Mouse (Mus musculus) limb, embryonic 10.5 days (tissue): ENCODE results near the gene Fgfr2. TPM values are rescaled to one million over a fixed set of nuclear protein-coding genes. Genes with fewer than 3 reads are reported as not detected.
"Not testable (repeated sequence)": the region's sequence is repeated elsewhere in the genome, so short reads cannot be mapped to it uniquely, and the experiment has no call there.

Source experiments
- DNase-seq: peaks from one replicate; pipeline ENCODE4 v3.0.0-alpha.2; 2017; ENCODE audit warnings: low spot score
- H3K27ac ChIP-seq: fragments of 300-500 bp; sonication (generic); 2 replicates; pipeline ENCODE4 v1.5.1; 2016; ENCODE audit warnings: mild to moderate bottlenecking
- H3K27me3 ChIP-seq: fragments of 300-500 bp; sonication (generic); 2 replicates; pipeline ENCODE4 v1.6.1; 2016; ENCODE audit warnings: low read depth, mild to moderate bottlenecking; ENCODE audit not compliant: poor library complexity, severe bottlenecking
- H3K36me3 ChIP-seq: fragments of 300-500 bp; sonication (generic); 2 replicates; pipeline ENCODE4 v1.6.1; 2016; ENCODE audit warnings: mild to moderate bottlenecking, moderate library complexity
- H3K4me1 ChIP-seq: fragments of 300-500 bp; sonication (generic); 2 replicates; pipeline ENCODE4 v1.6.1; 2016
- H3K4me3 ChIP-seq: fragments of 300-500 bp; sonication (generic); 2 replicates; pipeline ENCODE4 v1.5.1; 2016; ENCODE audit warnings: mild to moderate bottlenecking, moderate library complexity
- H3K9me3 ChIP-seq: fragments of 300-500 bp; sonication (generic); replicated peaks from 2 replicates; pipeline ENCODE4 v1.6.1; 2016; ENCODE audit warnings: mild to moderate bottlenecking
- WGBS: fragments of 180-500 bp; shearing (Covaris S2); methylation state at CpG from one replicate; pipeline ENCODE4 v1.1.7; 2016; 5-methylcytosine and 5-hydroxymethylcytosine counted together
- polyA plus RNA-seq: library from polyadenylated mRNA; unstranded; fragments of >200 nt; fragmentation: Nextera tagmentation; extraction: Ambion mirVana; gene quantifications from 2 replicates; pipeline ENCODE4 v1.2.1, GENCODE M21; 2016

The Fgfr2 gene
- polyA plus RNA-seq, 1 experiment from 2014 or later = 64.4 TPM

GRCm38 (mm10) chr7:131082403-131082802, 2040.7 kb downstream of the Fgfr2 start:
- H3K4me1 ChIP-seq, DNase-seq, H3K27me3 ChIP-seq, H3K36me3 ChIP-seq, H3K9me3 ChIP-seq, H3K27ac ChIP-seq, H3K4me3 ChIP-seq: not testable (repeated sequence)
- WGBS = 87% methylated on average over 9 of the region's 9 CpGs

- Histone ChIP-seq H3K9me3 (no peaks in the 10 kb centered on the region), H3K4me3 (no peak overlapping the region), H3K27me3 (no peaks in the 10 kb centered on the region), H3K36me3 (no peaks in the 10 kb centered on the region), H3K27ac (no peak overlapping the region), H3K4me1 (no peaks in the 10 kb centered on the region)
- 0% methylated on average over 1 of the region's 1 CpGs for WGBS
- no peak for DNase-seq
These were observed 2047.2 kb downstream of the Fgfr2 start for GRCm38 (mm10) chr7:131075956-131076355.

- not testable (repeated sequence) for H3K9me3 ChIP-seq, H3K4me3 ChIP-seq, H3K4me1 ChIP-seq, H3K27me3 ChIP-seq, H3K36me3 ChIP-seq, DNase-seq, H3K27ac ChIP-seq
- 82% methylated on average over 6 of the region's 6 CpGs for WGBS
These were observed 2049.1 kb downstream of the Fgfr2 start for GRCm38 (mm10) chr7:131074098-131074497.

GRCm38 (mm10) chr7:131073476-131073875, 2049.7 kb downstream of the Fgfr2 start:
- H3K27me3 ChIP-seq, DNase-seq, H3K27ac ChIP-seq, H3K4me3 ChIP-seq, H3K36me3 ChIP-seq, H3K4me1 ChIP-seq, H3K9me3 ChIP-seq: not testable (repeated sequence)
- 92% methylated on average over 3 of the region's 3 CpGs for WGBS

- not testable (repeated sequence) for DNase-seq
- WGBS = 6% methylated on average over 1 of the region's 1 CpGs
These were observed 2055.0 kb downstream of the Fgfr2 start for GRCm38 (mm10) chr7:131068191-131068590.

GRCm38 (mm10) chr7:131062541-131062940, 2060.6 kb downstream of the Fgfr2 start:
- Histone ChIP-seq H3K9me3 (no peaks in the 10 kb centered on the region), H3K27me3 (no peaks in the 10 kb centered on the region), H3K36me3 (no peaks in the 10 kb centered on the region), H3K27ac (no peak overlapping the region), H3K4me3 (no peak overlapping the region), H3K4me1 (no peaks in the 10 kb centered on the region)
- DNase-seq = no peak
- WGBS = 85% methylated on average over 2 of the region's 2 CpGs

More at GRCm38 (mm10) chr7:131068191-131068590, 2055.0 kb downstream of the Fgfr2 start:
- not testable (repeated sequence) for H3K27me3 ChIP-seq, H3K27ac ChIP-seq, H3K36me3 ChIP-seq, H3K4me3 ChIP-seq, H3K4me1 ChIP-seq, H3K9me3 ChIP-seq

- not testable (repeated sequence) for H3K27ac ChIP-seq, DNase-seq, H3K27me3 ChIP-seq, H3K36me3 ChIP-seq, H3K4me3 ChIP-seq, H3K9me3 ChIP-seq, H3K4me1 ChIP-seq
- 74% methylated on average over 2 of the region's 2 CpGs for WGBS
These were observed 2063.3 kb downstream of the Fgfr2 start for GRCm38 (mm10) chr7:131059808-131060207.

GRCm38 (mm10) chr7:131057918-131058317, 2065.2 kb downstream of the Fgfr2 start:
- not testable (repeated sequence) for H3K36me3 ChIP-seq, H3K27ac ChIP-seq, H3K9me3 ChIP-seq, H3K27me3 ChIP-seq, H3K4me1 ChIP-seq, DNase-seq, H3K4me3 ChIP-seq
- 86% methylated on average over 9 of the region's 9 CpGs for WGBS

- peak; percentile 38 for DNase-seq
- Histone ChIP-seq H3K27ac (no peak overlapping the region), H3K4me3 (no peak overlapping the region), H3K36me3 (no peaks in the 10 kb centered on the region), H3K9me3 (no peaks in the 10 kb centered on the region), H3K27me3 (no peaks in the 10 kb centered on the region), H3K4me1 (no peaks in the 10 kb centered on the region)
These were observed 2068.3 kb downstream of the Fgfr2 start for GRCm38 (mm10) chr7:131054808-131055370.

- H3K4me1 ChIP-seq, H3K27ac ChIP-seq, H3K4me3 ChIP-seq, H3K36me3 ChIP-seq, H3K9me3 ChIP-seq, DNase-seq, H3K27me3 ChIP-seq: not testable (repeated sequence)
- WGBS = 80% methylated on average over 8 of the region's 8 CpGs
These were observed 2073.3 kb downstream of the Fgfr2 start for GRCm38 (mm10) chr7:131049829-131050228.

- H3K27ac ChIP-seq, H3K4me3 ChIP-seq, DNase-seq, H3K9me3 ChIP-seq, H3K4me1 ChIP-seq, H3K36me3 ChIP-seq, H3K27me3 ChIP-seq: not testable (repeated sequence)
- WGBS = 33% methylated on average over 3 of the region's 3 CpGs
These were observed 2077.8 kb downstream of the Fgfr2 start for GRCm38 (mm10) chr7:131045258-131045835.

GRCm38 (mm10) chr7:131042657-131043056, 2080.5 kb downstream of the Fgfr2 start:
- Histone ChIP-seq H3K27me3 (no peaks in the 10 kb centered on the region), H3K36me3 (no peaks in the 10 kb centered on the region), H3K4me1 (no peaks in the 10 kb centered on the region), H3K4me3 (no peak overlapping the region), H3K9me3 (no peaks in the 10 kb centered on the region), H3K27ac (no peak overlapping the region)
- 44% methylated on average over 1 of the region's 1 CpGs for WGBS
- no peak for DNase-seq

GRCm38 (mm10) chr7:131040760-131041159, 2082.4 kb downstream of the Fgfr2 start:
- H3K4me3 ChIP-seq, H3K36me3 ChIP-seq, H3K27me3 ChIP-seq, DNase-seq, H3K4me1 ChIP-seq, H3K9me3 ChIP-seq, H3K27ac ChIP-seq: not testable (repeated sequence)
- WGBS = 91% methylated on average over 8 of the region's 8 CpGs

- H3K4me1 ChIP-seq = no peaks in the 10 kb centered on the region
- H3K27me3 ChIP-seq = no peaks in the 10 kb centered on the region
- no peaks in the 10 kb centered on the region for H3K9me3 ChIP-seq
- no peak overlapping the region for H3K27ac ChIP-seq
- H3K4me3 ChIP-seq = no peak overlapping the region
- 90% methylated on average over 2 of the region's 2 CpGs for WGBS
- DNase-seq = no peak
- no peaks in the 10 kb centered on the region for H3K36me3 ChIP-seq
These were observed 2086.1 kb downstream of the Fgfr2 start for GRCm38 (mm10) chr7:131037083-131037482.
